Mouse (Mus musculus) midbrain, embryonic 10.5 days (tissue): ENCODE measurements around the gene Skap1. TPM values are rescaled to one million over a fixed set of nuclear protein-coding genes. Genes with fewer than 3 reads are reported as not detected.

Source experiments
- DNase-seq: peaks from one replicate; pipeline ENCODE4 v3.0.0-alpha.2; 2017; ENCODE audit warnings: low spot score
- H3K27ac ChIP-seq: fragments of 300-500 bp; sonication (generic); replicated peaks from 2 replicates; pipeline ENCODE4 v1.5.1; 2016; ENCODE audit warnings: mild to moderate bottlenecking
- H3K27me3 ChIP-seq: fragments of 300-500 bp; sonication (generic); 2 replicates; pipeline ENCODE4 v1.6.1; 2016; ENCODE audit warnings: low read depth, mild to moderate bottlenecking; ENCODE audit not compliant: poor library complexity, severe bottlenecking
- H3K36me3 ChIP-seq: fragments of 300-500 bp; sonication (generic); 2 replicates; pipeline ENCODE4 v1.6.1; 2016; ENCODE audit warnings: mild to moderate bottlenecking, moderate library complexity
- H3K4me1 ChIP-seq: fragments of 300-500 bp; sonication (generic); 2 replicates; pipeline ENCODE4 v1.6.1; 2016
- H3K4me3 ChIP-seq: fragments of 300-500 bp; sonication (generic); 2 replicates; pipeline ENCODE4 v1.5.1; 2016; ENCODE audit warnings: mild to moderate bottlenecking, moderate library complexity
- H3K9me3 ChIP-seq: fragments of 300-500 bp; sonication (generic); replicated peaks from 2 replicates; pipeline ENCODE4 v1.6.1; 2016; ENCODE audit warnings: mild to moderate bottlenecking
- WGBS: fragments of 180-500 bp; shearing (Covaris S2); methylation state at CpG from one replicate; pipeline ENCODE4 v1.1.7; 2016; 5-methylcytosine and 5-hydroxymethylcytosine counted together
- polyA plus RNA-seq: library from polyadenylated mRNA; unstranded; fragments of >200 nt; fragmentation: Nextera tagmentation; extraction: Ambion mirVana; gene quantifications from 2 replicates; pipeline ENCODE4 v1.2.1, GENCODE M21; 2016

Skap1 gene
- 1.4 and 1.8 TPM in 2 replicates for polyA plus RNA-seq

- Histone ChIP-seq H3K9me3 (no peaks in the 10 kb centered on the region), H3K4me1 (peaks cover 57% of the 10 kb centered on the region), H3K27ac (peak within 1 kb of the TSS; percentile 64; the same call in 1 of the 2 replicates), H3K27me3 (peaks cover 49% of the 10 kb centered on the region), H3K36me3 (no peaks in the 10 kb centered on the region), H3K4me3 (peak within 1 kb of the TSS; percentile 54)
- no peak for DNase-seq
- WGBS, result 7% methylated on average over 42 of the region's 42 CpGs
Measured at GRCm38 (mm10) chr11:96463986-96464715, at the start of gene Skap1. Skap1 (plus strand) TSS chr11:96464593.

GRCm38 (mm10) chr11:96421074-96421473 lies 43.3 kb upstream of the Skap1 start:
- no peak overlapping the region for H3K4me3 ChIP-seq

GRCm38 (mm10) chr11:96421517-96422265 lies 42.7 kb upstream of the Skap1 start:
- no peak overlapping the region for H3K27ac ChIP-seq
- no peaks in the 10 kb centered on the region for H3K36me3 ChIP-seq
- peaks cover 6% of the 10 kb centered on the region; the same call in 1 of the 2 replicates for H3K4me1 ChIP-seq
- no peaks in the 10 kb centered on the region for H3K9me3 ChIP-seq
- H3K27me3 ChIP-seq, result no peaks in the 10 kb centered on the region; the same call in 1 of the 2 replicates
- WGBS, result 67% methylated on average over 11 of the region's 11 CpGs
- H3K4me3 ChIP-seq, result no peak overlapping the region
- no peak for DNase-seq

More at GRCm38 (mm10) chr11:96421074-96421473, 43.3 kb upstream of the Skap1 start:
- Histone ChIP-seq H3K9me3 (no peaks in the 10 kb centered on the region), H3K4me1 (peaks cover 6% of the 10 kb centered on the region; the same call in 1 of the 2 replicates), H3K27me3 (no peaks in the 10 kb centered on the region; the same call in 1 of the 2 replicates), H3K36me3 (no peaks in the 10 kb centered on the region), H3K27ac (no peak overlapping the region)
- no peak for DNase-seq
- WGBS, result 67% methylated on average over 5 of the region's 5 CpGs

GRCm38 (mm10) chr11:96425193-96425592 lies 39.2 kb upstream of the Skap1 start:
- no peaks in the 10 kb centered on the region for H3K36me3 ChIP-seq
- H3K27ac ChIP-seq, result no peak overlapping the region
- H3K27me3 ChIP-seq, result peaks cover 10% of the 10 kb centered on the region; the same call in 1 of the 2 replicates
- WGBS, result 86% methylated on average over 6 of the region's 6 CpGs
- no peak for DNase-seq
- H3K9me3 ChIP-seq, result no peaks in the 10 kb centered on the region
- peaks cover 6% of the 10 kb centered on the region; the same call in 1 of the 2 replicates for H3K4me1 ChIP-seq
- no peak overlapping the region for H3K4me3 ChIP-seq

- H3K27me3 ChIP-seq, result peaks cover 10% of the 10 kb centered on the region; the same call in 1 of the 2 replicates
- no peaks in the 10 kb centered on the region for H3K9me3 ChIP-seq
- no peak overlapping the region for H3K4me3 ChIP-seq
- peaks cover 4% of the 10 kb centered on the region; the same call in 1 of the 2 replicates for H3K4me1 ChIP-seq
- H3K27ac ChIP-seq, result no peak overlapping the region
- no peak for DNase-seq
- H3K36me3 ChIP-seq, result no peaks in the 10 kb centered on the region
- WGBS, result 79% methylated on average over 6 of the region's 6 CpGs
Measured at GRCm38 (mm10) chr11:96426191-96426590, 38.2 kb upstream of the Skap1 start.

- no peak for DNase-seq
- no peaks in the 10 kb centered on the region for H3K4me1 ChIP-seq
- no peak overlapping the region for H3K27ac ChIP-seq
- H3K36me3 ChIP-seq, result no peaks in the 10 kb centered on the region
- H3K4me3 ChIP-seq, result no peak overlapping the region
- H3K27me3 ChIP-seq, result peaks cover 10% of the 10 kb centered on the region; the same call in 1 of the 2 replicates
- WGBS, result 55% methylated on average over 2 of the region's 2 CpGs
- H3K9me3 ChIP-seq, result no peaks in the 10 kb centered on the region
Measured at GRCm38 (mm10) chr11:96426805-96427204, 37.6 kb upstream of the Skap1 start.

- no peak overlapping the region for H3K4me3 ChIP-seq
- peaks cover 10% of the 10 kb centered on the region; the same call in 1 of the 2 replicates for H3K27me3 ChIP-seq
- H3K4me1 ChIP-seq, result no peaks in the 10 kb centered on the region
- no peak overlapping the region for H3K27ac ChIP-seq
- no peaks in the 10 kb centered on the region for H3K9me3 ChIP-seq
- WGBS, result 88% methylated on average over 2 of the region's 2 CpGs
- no peak for DNase-seq
- no peaks in the 10 kb centered on the region for H3K36me3 ChIP-seq
Measured at GRCm38 (mm10) chr11:96429062-96429461, 35.3 kb upstream of the Skap1 start.

- DNase-seq, result no peak
- WGBS, result 77% methylated on average over 5 of the region's 5 CpGs
- H3K4me1 ChIP-seq, result no peaks in the 10 kb centered on the region
- no peak overlapping the region for H3K27ac ChIP-seq
- no peaks in the 10 kb centered on the region for H3K36me3 ChIP-seq
- peaks cover 10% of the 10 kb centered on the region; the same call in 1 of the 2 replicates for H3K27me3 ChIP-seq
- no peaks in the 10 kb centered on the region for H3K9me3 ChIP-seq
- no peak overlapping the region for H3K4me3 ChIP-seq
Measured at GRCm38 (mm10) chr11:96429891-96430290, 34.5 kb upstream of the Skap1 start.

GRCm38 (mm10) chr11:96431871-96432270 lies 32.5 kb upstream of the Skap1 start:
- Histone ChIP-seq H3K27me3 (peaks cover 10% of the 10 kb centered on the region; the same call in 1 of the 2 replicates), H3K36me3 (no peaks in the 10 kb centered on the region), H3K4me1 (no peaks in the 10 kb centered on the region), H3K27ac (no peak overlapping the region), H3K9me3 (no peaks in the 10 kb centered on the region), H3K4me3 (no peak overlapping the region)
- 85% methylated on average over 9 of the region's 9 CpGs for WGBS
- no peak for DNase-seq

GRCm38 (mm10) chr11:96434888-96435287 lies 29.5 kb upstream of the Skap1 start:
- Histone ChIP-seq H3K27ac (no peak overlapping the region), H3K4me1 (peaks cover 8% of the 10 kb centered on the region), H3K9me3 (no peaks in the 10 kb centered on the region), H3K4me3 (no peak overlapping the region), H3K36me3 (no peaks in the 10 kb centered on the region), H3K27me3 (peaks cover 20% of the 10 kb centered on the region)
- WGBS, result 84% methylated on average over 6 of the region's 6 CpGs
- DNase-seq, result no peak

GRCm38 (mm10) chr11:96436525-96436924 lies 27.9 kb upstream of the Skap1 start:
- Histone ChIP-seq H3K36me3 (no peaks in the 10 kb centered on the region), H3K4me3 (no peak overlapping the region), H3K9me3 (no peaks in the 10 kb centered on the region), H3K27me3 (peaks cover 18% of the 10 kb centered on the region), H3K4me1 (peaks cover 8% of the 10 kb centered on the region), H3K27ac (no peak overlapping the region)
- peak; percentile 33 for DNase-seq
- WGBS, result 49% methylated on average over 7 of the region's 7 CpGs

- peak; percentile 59 for DNase-seq
- Histone ChIP-seq H3K9me3 (no peaks in the 10 kb centered on the region), H3K27me3 (peaks cover 18% of the 10 kb centered on the region), H3K4me1 (peaks cover 8% of the 10 kb centered on the region), H3K27ac (no peak overlapping the region), H3K36me3 (no peaks in the 10 kb centered on the region), H3K4me3 (no peak overlapping the region)
- 7% methylated on average over 7 of the region's 7 CpGs for WGBS
Measured at GRCm38 (mm10) chr11:96438787-96439186, 25.6 kb upstream of the Skap1 start.
